Mouse (Mus musculus) heart, adult 2 months (tissue): Measurements from ENCODE around the gene Gm3435. TPM values are rescaled to one million over a fixed set of nuclear protein-coding genes. Genes with fewer than 3 reads are reported as not detected.
A peak's percentile ranks its signal among the peaks of the same experiment; 100 is the strongest.
"Not testable (repeated sequence)": the region's sequence is repeated elsewhere in the genome, so short reads cannot be mapped to it uniquely, and the experiment has no call there.

Experiments used
- DNase-seq, 2 experiments: peaks; one replicate each; pipeline ENCODE4 v3.0.0; 2021
- H3K27ac ChIP-seq: fragments of 200-600 bp; 2 replicates; pipeline ENCODE4 v1.8.1; 2022
- H3K27me3 ChIP-seq: fragments of 200-500 bp; 2 replicates; pipeline ENCODE4 v1.6.1; 2012; ENCODE audit warnings: mild to moderate bottlenecking, low read length, inconsistent platforms, mixed read lengths; ENCODE audit not compliant: control insufficient read depth, insufficient read depth
- H3K36me3 ChIP-seq: fragments of 200-500 bp; 2 replicates; pipeline ENCODE4 v1.6.1; 2012; ENCODE audit warnings: low read length, inconsistent platforms; ENCODE audit not compliant: control insufficient read depth, insufficient read depth
- H3K4me1 ChIP-seq: fragments of 200-500 bp; 2 replicates; pipeline ENCODE4 v1.6.1; 2011; ENCODE audit warnings: low read length; ENCODE audit not compliant: control insufficient read depth, insufficient read depth
- H3K4me3 ChIP-seq: fragments of 200-600 bp; 2 replicates; pipeline ENCODE4 v1.8.1; 2022
- H3K79me2 ChIP-seq: fragments of 200-500 bp; replicated peaks from 2 replicates; pipeline ENCODE4 v1.6.1; 2012; ENCODE audit warnings: mild to moderate bottlenecking, inconsistent platforms, low read length, moderate library complexity, mixed read lengths; ENCODE audit not compliant: control insufficient read depth, insufficient read depth
- H3K9ac ChIP-seq: fragments of 200-500 bp; 2 replicates; pipeline ENCODE4 v1.6.1; 2012; ENCODE audit warnings: low read depth, mild to moderate bottlenecking, control low read depth, inconsistent platforms, low read length, mixed read lengths
- WGBS: fragments of 180-500 bp; shearing (Covaris S2); methylation state at CpG from one replicate; pipeline ENCODE4 v1.1.7; 2018; 5-methylcytosine and 5-hydroxymethylcytosine counted together
- intact Hi-C: fragments of 180-260 bp; cut with DNase I; formaldehyde crosslinking; loops from one replicate; pipeline ENCODE4 v1.15.1; 2025
- polyA plus RNA-seq: library from polyadenylated mRNA; depleted of rRNA; stranded (reverse); fragments of >200 nt; gene quantifications from 2 replicates; pipeline ENCODE4 v1.2.3, GENCODE M21; 2012
- total RNA-seq, 2 experiments: library from RNA; stranded (reverse); gene quantifications; 2 replicates each; pipeline ENCODE4 v1.2.3; 2021

The Gm3435 gene
- total and polyA plus RNA-seq, 3 experiments, result 0.70 to 1.5 (median 1.5) TPM

DNA sequence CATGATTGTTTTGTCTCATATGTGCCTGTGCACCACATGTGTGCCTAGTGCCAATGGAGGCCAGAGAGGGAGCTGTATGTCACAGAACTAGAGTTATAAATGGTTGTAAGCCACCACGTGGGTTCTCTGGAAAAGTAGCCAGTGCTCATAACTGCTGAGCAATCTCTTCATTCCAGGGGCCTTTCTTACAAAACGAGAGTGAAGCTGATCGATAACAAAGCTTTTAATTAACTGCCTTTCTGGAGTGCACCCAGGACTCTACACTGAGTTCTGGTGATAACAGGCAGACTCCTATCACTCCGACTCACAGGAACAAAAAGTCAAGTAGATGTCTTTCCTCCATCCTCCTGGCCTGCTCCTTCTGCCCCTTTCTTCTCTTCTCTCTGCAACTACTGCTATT, 21.4 kb downstream of the Gm3435 start:
- H3K27ac ChIP-seq, H3K9ac ChIP-seq, DNase-seq, H3K4me3 ChIP-seq, H3K79me2 ChIP-seq, H3K36me3 ChIP-seq, intact Hi-C loops, H3K27me3 ChIP-seq, H3K4me1 ChIP-seq: not testable (repeated sequence)
- no CpG with 5 or more reads among the region's 4 CpGs for WGBS

DNA sequence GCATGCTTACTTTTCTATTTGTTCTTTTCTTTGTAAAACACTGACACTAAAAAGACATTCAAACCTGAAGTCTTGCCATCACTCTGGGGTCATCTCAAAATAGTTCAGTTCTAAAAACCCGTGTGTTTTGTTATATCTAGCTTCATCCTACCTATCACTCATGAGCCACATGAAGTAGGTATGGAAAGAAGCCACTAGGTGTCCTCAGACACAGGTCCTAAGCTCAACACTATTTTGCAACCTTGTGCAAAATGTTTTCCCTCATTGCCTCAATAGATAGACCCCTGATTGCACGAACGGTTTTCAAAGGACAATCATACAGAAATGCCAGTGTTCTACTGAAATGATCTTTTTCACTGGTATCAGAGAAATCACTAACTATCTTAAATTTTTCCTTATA, 30.5 kb downstream of the Gm3435 start:
- intact Hi-C loops, result not testable (repeated sequence)
- WGBS, result no CpG with 5 or more reads among the region's 3 CpGs

DNA sequence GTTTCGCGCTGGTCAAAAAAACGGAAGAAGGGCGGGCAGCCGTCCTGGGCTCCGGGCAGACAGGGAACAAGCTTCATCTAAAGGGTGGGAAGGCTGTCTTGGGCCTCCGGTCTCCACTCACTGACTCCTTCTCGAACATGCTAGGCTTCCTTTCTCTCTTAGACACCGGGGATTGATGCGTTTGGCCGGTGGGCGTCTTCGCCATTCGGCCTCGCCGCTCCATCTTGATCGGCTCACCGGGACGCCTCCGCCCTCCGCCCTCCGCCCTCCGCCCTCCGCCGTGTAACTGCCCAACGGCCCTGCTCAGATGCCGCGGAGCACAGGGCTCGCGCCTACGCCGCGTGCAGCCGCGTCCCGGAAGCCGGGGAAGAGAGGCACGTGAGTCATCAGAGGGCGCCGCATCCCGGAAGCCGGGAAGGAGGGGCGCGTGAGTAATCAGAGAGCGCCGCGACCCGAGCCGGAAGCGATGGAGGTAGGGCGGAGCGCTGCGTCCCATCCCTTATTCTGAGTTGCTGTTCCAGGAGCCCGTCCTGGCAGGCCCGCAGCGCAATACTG, 31.3 kb downstream of the Gm3435 start, which contains the start of the genes Ermard, Tcte3 and Gm3448:
Gene Ermard, plus strand, starts transcription at position 34 of the 555 bp plus-strand sequence.
Gene Tcte3, minus strand, starts transcription at position 314 of the 555 bp plus-strand sequence.
Gene Gm3448, minus strand, starts transcription at position 363 of the 555 bp plus-strand sequence.
- peak; percentile 58 to 65 for DNase-seq
- H3K36me3 ChIP-seq, H3K4me3 ChIP-seq, H3K27me3 ChIP-seq, intact Hi-C loops, H3K9ac ChIP-seq, H3K79me2 ChIP-seq, H3K4me1 ChIP-seq, H3K27ac ChIP-seq: not testable (repeated sequence)
- 2% methylated on average over 12 of the region's 56 CpGs for WGBS

More for the DNA sequence above, 30.5 kb downstream of the Gm3435 start:
- DNase-seq, H3K27me3 ChIP-seq, H3K79me2 ChIP-seq, H3K4me1 ChIP-seq, H3K36me3 ChIP-seq, H3K4me3 ChIP-seq, H3K27ac ChIP-seq, H3K9ac ChIP-seq: not testable (repeated sequence)

DNA sequence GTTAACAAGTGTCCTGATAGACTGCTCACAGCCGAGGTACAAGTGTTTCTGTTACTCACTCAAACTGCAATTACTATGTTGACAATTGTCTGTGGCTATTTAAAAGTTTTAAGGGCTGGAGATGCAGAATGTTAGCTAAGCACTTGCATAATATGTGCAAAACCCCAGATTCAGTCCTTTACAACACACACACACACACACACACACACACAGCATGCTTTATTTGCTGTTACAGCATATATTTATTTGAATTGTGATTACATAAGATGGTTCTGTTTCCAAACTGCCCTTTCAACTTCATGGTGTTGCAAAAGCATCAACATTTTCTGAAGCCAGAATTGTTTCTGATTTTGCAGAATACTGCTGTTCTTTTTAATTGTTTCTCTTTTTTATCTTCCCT, 40.4 kb downstream of the Gm3435 start:
- H3K79me2 ChIP-seq, H3K27ac ChIP-seq, intact Hi-C loops, H3K4me3 ChIP-seq, H3K27me3 ChIP-seq, H3K4me1 ChIP-seq, H3K36me3 ChIP-seq, DNase-seq, H3K9ac ChIP-seq: not testable (repeated sequence)
- WGBS, result no CpG with 5 or more reads among the region's 1 CpGs

DNA sequence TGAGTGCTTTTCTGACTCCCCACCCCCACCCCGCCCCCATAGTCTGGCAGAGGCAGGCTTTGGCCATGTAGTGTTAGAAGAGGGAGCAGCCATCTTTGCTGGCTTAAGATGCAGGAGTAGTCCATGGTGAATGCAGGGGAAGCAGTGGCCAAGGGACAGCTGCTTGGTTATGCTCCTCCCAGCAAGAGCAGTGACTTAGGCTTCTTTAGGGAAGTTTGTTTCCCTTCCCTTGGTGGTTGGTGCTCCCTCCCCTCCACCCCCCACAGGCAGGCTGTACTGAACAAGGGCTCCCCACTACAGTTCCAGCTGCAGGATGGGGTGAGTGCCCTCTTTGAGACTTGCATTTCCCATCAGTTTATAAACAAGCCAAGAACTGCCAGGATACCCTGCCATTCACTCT, 42.8 kb downstream of the Gm3435 start:
- H3K4me1 ChIP-seq, H3K9ac ChIP-seq, H3K27me3 ChIP-seq, H3K27ac ChIP-seq, H3K36me3 ChIP-seq, H3K4me3 ChIP-seq, DNase-seq, H3K79me2 ChIP-seq, intact Hi-C loops: not testable (repeated sequence)
- 83% methylated on average over 1 of the region's 1 CpGs for WGBS

DNA sequence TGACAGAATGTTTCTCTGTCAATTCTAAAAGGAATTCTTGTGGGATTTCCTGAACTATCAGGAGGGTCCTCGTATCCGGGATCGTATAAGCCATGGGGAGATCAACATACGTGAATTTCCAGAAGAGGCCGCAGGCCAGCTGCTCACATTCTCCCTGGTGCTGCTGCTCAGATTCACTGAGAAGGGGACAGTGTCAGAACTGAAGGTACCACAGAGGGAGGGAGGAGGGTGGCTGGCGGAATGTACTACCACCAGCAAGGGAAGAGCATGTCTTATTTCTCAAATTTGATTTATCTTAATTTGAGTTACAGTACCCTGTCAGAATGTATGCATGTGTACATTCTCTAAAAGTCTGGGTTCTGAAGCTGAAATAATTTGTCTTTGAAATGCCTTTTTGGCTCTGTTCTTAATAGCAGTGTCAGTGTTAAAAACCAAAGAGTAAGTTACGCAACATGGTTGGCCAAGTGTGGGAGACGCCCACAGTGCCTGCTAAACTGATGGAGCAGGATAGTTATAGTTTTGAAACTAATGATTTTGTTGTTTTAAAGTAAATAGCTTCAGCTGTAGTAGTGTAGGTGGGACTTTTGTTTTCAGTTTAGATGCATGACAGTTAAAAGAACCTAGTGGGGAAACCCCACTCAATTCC, 43.3 kb downstream of the Gm3435 start:
- peak in 1 of 2 experiments; percentile 6 for DNase-seq
- H3K27ac ChIP-seq, H3K36me3 ChIP-seq, H3K4me1 ChIP-seq, H3K79me2 ChIP-seq, H3K4me3 ChIP-seq, intact Hi-C loops, H3K27me3 ChIP-seq, H3K9ac ChIP-seq: not testable (repeated sequence)
- 96% methylated on average over 5 of the region's 8 CpGs for WGBS

DNA sequence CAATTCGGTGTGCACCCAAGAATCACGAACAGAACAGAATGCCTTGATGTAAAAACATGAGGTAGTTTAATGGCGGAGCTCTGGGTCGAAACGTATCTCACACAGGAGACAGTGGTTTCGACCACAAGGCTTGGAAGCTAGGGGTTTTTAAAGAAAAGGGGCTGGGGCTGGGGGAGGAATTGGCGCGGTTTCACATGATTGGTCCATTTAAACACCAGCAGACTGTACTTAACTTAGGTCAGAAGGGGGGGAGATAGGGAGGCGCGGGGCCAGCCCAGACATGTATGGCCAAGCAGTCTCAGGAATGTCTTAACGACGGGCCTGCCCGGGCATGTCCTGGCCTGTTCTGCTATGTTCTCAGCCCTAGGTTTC, 43.8 kb downstream of the Gm3435 start:
- intact Hi-C loops, H3K79me2 ChIP-seq, H3K36me3 ChIP-seq, H3K9ac ChIP-seq, H3K27me3 ChIP-seq, H3K4me1 ChIP-seq, H3K4me3 ChIP-seq, H3K27ac ChIP-seq: not testable (repeated sequence)
- 90% methylated on average over 13 of the region's 13 CpGs for WGBS
- DNase-seq, result peak in 1 of 2 experiments; percentile 24
